Mouse (Mus musculus) liver, adult 2 months (tissue): ENCODE measurements around the gene Ryr3.

Source experiments
- CTCF ChIP-seq: fragments of 200-500 bp; IDR thresholded peaks from 2 replicates; pipeline ENCODE4 v1.5.1; 2011; ENCODE audit warnings: low read depth, low read length, control low read depth
- POLR2A ChIP-seq: fragments of 200-500 bp; IDR thresholded peaks from 2 replicates; pipeline ENCODE4 v1.6.1; 2011; ENCODE audit warnings: low read length, control low read depth; ENCODE audit not compliant: insufficient read depth; ENCODE audit errors: extremely low read depth

- TF ChIP-seq CTCF (no peak), POLR2A (no peak)
These were observed 489.1 kb downstream of the Ryr3 start for GRCm38 (mm10) chr2:112727842-112728241.
